Mouse (Mus musculus) adrenal gland, adult 8-10 months (tissue): Measurements from ENCODE around the gene Gnai2. TPM values are rescaled to one million over a fixed set of nuclear protein-coding genes. Genes with fewer than 3 reads are reported as not detected.
"Not testable (repeated sequence)": the region's sequence is repeated elsewhere in the genome, so short reads cannot be mapped to it uniquely, and the experiment has no call there.

Source experiments
- DNase-seq: peaks from one replicate; pipeline ENCODE4 v3.0.0; 2022
- total RNA-seq, 4 experiments: library from RNA; stranded (reverse); gene quantifications; 2 replicates each; pipeline ENCODE4 v1.2.4; 2022

Gene Gnai2
- total RNA-seq, 4 experiments from 2014 or later = 229 to 382 (median 295) TPM

DNA sequence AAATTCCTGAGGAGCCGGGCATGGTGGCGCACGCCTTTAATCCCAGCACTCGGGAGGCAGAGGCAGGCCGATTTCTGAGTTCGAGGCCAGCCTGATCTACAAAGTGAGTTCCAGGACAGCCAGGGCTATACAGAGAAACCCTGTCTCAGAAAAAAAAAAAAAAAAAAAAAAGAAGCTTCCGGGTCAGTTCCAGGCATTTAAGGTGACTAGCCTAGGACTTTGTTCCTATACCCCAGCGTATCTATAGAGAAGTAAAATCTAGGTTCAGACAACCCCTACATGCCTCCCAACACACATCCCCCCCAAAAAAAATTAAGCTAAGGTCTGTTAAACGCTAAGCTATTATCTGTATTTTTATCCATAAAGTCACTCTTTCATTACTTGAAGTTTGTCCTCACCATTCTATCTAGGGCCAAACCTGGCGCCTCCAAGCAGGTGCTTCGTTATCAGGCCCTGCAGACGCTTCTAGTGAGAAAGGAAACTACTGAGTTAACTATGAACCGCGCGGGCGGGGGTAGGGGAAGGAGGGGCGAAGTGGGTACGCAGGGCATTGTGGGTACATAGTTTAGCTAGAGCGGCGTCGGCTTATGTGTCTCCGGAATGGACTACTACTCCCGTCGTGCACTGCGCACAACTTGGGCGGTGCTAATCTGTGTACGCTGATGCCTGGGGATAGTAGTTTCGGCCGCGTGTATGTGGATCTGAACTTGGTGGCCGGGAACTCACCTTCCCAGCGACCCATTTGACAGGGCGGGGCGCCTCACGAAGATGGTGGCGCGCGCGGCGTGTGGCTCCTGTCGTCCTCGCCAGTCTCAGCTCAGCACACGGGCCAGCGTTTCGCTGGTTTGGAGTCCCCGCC is 48.0 kb downstream of the Gnai2 start, which contains the start of gene Ifrd2:
Ifrd2 (plus strand) TSS at position 669 of the 859 bp plus-strand sequence.
- DNase-seq = peak; percentile 98

- DNase-seq = no peak
These were observed 48.7 kb downstream of the Gnai2 start for GRCm38 (mm10) chr9:107586504-107586903.

GRCm38 (mm10) chr9:107583174-107583573 is 52.0 kb downstream of the Gnai2 start:
- DNase-seq = no peak

DNA sequence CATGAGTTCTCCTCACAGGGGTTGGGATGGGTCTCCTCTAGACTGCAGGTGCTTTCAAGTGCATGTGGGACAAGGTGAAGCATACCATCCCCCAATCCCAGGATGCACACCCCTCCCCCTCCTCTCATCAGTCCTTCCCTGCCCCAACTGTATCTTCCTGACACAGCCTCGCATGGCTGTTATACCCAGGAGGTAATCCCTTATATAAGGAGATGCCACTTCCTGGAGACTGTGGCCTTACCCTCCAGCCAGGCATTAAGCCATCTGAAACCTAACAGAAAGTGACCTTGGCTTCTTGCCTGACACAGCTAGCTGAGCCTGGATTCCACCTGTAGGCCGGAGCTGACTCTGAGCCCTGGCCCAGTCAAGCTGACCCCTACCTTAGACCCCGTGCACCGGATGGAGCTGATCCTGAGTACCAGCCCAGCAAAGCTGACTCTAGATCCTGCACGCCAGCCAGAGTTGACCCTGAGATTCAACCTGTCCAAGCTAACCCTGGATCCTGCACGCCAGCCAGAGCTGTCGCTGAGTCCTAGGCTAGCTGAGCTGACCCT is 52.6 kb downstream of the Gnai2 start:
- no peak for DNase-seq

GRCm38 (mm10) chr9:107581584-107581983 is 53.6 kb downstream of the Gnai2 start:
- DNase-seq = no peak

- peak; percentile 93 for DNase-seq
These were observed 54.5 kb downstream of the Gnai2 start, which contains the start of gene Hyal3 for GRCm38 (mm10) chr9:107580501-107581317. Gene Hyal3, plus strand, starts transcription at chr9:107580818.

GRCm38 (mm10) chr9:107579023-107579900 is 55.9 kb downstream of the Gnai2 start:
- no peak for DNase-seq

GRCm38 (mm10) chr9:107578587-107578986 is 56.6 kb downstream of the Gnai2 start, which contains the start of gene Naa80:
Gene Naa80, plus strand, starts transcription at chr9:107578887.
- no peak for DNase-seq

GRCm38 (mm10) chr9:107577871-107578270 is 57.3 kb downstream of the Gnai2 start:
- DNase-seq = no peak

GRCm38 (mm10) chr9:107576357-107577107 is 58.6 kb downstream of the Gnai2 start, which contains the start of gene Hyal1:
Gene Hyal1, plus strand, starts transcription at chr9:107576927.
- peak; percentile 79 for DNase-seq

GRCm38 (mm10) chr9:107575579-107576356 is 59.4 kb downstream of the Gnai2 start:
- DNase-seq = no peak

- DNase-seq = not testable (repeated sequence)
These were observed 61.4 kb downstream of the Gnai2 start for GRCm38 (mm10) chr9:107573774-107574173.

DNA sequence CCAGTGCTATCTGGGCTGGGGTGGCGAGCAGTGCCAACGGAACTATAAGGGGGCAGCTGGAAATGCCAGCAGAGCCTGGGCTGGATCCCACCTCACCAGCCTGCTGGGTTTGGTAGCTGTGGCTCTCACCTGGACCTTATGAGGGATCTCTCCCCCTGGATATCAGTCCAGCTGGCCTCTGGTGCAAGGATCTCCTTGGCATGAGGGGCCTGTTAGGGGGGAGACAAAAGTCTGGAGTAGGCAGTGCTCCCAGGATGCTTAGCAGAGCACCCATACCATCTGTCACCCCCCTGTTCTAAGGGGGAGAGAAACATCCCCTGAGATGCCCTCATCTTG is 62.9 kb downstream of the Gnai2 start:
- DNase-seq = no peak

- no peak for DNase-seq
These were observed 63.4 kb downstream of the Gnai2 start for GRCm38 (mm10) chr9:107571534-107572326.

DNA sequence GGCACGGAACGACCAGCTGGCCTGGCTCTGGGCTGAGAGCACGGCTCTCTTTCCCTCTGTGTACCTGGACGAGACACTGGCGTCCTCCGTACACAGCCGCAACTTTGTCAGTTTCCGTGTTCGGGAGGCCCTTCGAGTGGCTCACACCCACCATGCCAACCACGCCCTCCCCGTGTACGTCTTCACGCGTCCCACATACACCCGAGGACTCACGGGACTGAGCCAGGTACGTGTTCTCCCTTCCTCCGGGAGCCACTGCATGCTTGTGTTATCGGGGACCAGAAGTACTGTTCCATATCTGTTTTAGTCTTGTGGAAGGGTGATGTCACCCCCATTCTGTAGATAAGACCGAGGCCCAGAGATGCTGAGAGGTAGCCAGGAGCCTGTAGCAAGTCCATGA is 64.3 kb downstream of the Gnai2 start:
- DNase-seq = no peak

DNA sequence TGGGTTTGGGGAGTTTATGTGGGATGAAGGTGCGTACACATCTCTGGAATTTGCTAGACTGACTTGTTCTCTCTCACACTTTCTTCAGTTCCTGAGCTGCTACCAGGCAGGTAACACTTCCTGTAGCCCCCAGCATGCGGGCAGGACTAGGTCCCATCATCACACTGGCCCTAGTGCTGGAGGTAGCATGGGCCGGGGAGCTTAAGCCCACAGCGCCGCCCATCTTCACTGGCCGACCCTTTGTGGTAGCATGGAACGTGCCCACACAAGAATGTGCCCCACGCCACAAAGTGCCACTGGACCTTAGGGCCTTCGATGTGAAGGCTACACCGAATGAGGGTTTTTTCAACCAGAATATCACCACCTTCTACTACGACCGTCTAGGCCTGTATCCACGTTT is 65.2 kb downstream of the Gnai2 start:
- DNase-seq = no peak

DNA sequence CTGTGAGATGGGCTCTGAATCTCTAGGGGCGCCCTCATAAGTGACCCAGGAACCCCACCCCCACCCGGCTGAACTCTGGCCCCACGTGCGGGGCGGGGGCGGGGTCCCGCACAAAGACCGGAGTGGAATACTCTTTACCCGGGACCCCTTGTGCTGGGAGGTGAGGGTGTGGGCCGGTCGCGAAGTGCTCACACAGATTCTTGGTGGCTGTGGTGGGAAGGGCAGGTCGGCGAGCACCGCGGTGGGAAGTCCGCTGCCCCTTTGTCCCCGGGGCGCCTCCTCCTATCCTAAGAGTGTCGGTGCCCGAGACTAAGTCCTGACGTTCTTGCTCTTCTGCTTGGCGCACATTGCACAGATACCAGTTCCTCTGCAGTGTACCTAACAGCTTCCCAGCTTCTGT is 65.9 kb downstream of the Gnai2 start:
- no peak for DNase-seq

- DNase-seq = peak; percentile 82
These were observed 66.6 kb downstream of the Gnai2 start for GRCm38 (mm10) chr9:107568331-107569261.
